Mouse (Mus musculus): ENCODE measurements around the gene 4930432M17Rik.

Gene 4930432M17Rik

DNA sequence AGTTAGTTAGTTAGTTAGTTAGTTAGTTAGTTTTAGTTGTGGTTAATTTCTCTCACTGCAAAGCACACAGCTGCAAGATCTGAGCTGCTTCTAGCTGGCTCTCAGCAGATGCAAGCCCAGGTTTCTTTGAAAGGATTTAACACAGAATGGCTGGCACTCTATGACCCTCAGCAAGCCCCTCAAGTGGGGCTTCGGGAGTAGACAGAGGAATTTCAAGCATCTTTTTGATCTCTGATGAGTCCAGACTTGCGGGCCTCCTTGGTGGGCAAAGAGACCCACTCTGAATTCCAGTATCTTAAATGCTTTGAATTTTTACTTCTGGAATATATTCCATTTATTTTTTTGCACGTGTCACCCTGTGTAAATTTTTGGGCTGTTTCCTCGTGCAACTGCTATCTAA is 8.4 kb downstream of the 4930432M17Rik start:
- DNase-seq (ENCODE audit: low spot score): no peak

DNA sequence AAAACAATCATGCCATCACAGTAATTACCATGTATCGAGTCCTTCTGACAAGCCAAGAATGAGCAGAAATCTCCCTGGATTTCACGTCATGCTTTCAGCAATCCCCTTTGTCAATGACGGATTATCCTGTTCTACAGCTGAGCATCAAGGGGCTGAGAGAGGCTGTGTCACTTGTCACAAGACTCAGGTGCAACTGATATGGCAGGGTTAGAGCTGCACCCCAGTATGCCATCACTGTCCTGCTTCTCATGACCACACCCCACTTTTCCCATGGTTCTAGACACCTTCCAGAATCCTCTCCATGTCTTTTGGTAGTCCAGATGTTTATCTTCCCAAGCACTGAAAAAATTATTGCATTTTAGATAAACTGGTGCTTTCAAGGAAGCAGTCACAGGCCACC is 8.9 kb downstream of the 4930432M17Rik start:
- DNase-seq (ENCODE audit: low spot score): no peak

DNA sequence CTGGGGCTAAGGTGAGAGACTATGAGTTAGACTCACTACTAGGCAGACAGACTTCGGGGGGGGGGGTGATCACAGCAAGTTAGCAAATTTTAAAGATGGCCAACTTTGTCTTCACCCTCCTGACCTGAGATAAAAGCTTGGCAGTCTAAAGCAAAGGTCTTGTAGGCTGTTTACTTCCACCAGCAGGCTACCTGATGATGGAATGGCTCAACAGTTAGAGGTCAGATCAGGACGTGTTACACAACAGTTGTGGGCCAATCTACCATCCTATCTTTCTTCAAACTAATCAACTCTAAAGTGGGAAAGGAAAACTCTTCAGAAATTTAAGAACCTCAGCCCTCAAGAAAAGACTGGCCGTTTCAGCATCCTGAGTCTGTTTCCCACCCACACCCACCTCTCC is 9.6 kb downstream of the 4930432M17Rik start:
- no peak for DNase-seq (ENCODE audit: low spot score)

DNA sequence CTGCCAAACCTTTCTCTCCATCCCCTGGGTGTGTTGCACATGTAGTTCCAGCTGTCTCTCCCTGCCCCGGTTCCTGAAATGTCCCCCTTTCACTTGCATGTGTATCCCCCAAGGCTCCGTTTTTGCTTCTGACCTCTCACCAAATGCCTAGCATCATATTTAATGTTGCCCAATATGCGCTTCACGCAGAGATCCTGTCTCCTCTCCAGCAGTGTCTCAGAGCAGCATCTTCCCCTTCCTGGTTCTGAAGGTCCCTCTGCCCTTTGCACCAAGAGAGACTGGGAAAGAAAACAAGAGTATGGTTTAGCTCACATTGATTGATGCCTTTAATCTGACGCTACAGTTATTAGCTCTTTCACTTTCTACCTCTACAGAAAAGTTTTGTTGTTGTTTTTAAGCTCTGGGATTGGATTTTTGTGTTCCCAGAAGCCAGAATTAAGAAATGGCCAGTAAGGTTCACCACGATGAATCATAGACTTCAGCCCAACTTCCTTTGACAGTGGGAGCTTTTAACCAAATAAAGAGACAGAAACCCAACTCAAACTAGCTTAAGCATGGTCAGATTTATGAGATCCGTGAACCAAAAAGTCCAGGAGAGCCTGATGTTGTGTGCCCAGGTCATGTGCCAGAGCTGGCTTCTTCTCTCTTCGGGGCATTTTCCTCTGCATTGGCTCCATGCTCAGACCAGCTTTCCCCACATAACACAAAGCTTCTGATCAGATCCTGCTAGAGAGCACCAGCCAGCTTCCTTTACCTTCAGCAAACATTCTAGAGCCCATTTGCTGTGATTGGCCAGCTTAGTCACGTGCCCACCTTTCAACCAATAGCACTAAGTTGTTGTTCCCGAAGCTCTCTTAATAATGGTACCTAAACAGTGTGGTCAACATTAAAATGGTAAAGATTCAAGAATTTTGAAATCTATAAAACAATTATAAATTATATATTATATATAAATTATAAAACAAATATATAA is 12.2 kb downstream of the 4930432M17Rik start:
- no peak for DNase-seq (ENCODE audit: low spot score)

DNA sequence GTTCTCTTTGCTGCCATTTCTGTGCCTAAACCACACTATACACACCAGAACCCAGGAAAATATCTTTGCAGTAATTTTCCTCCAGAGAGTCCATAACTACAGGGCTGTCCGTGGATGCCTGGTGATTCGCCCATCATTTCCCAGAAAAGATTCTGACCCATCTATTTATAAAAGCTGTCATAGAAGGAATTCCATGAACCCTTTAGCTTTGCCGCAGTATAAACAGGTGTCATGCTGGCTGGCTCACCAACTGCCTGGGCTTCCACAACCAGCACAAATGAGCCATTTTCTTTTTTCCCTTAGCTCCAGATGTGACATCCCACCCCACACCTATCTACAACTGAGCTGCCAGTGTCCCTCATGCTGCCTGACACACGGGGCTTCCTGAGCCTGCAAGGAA is 14.0 kb downstream of the 4930432M17Rik start:
- DNase-seq (ENCODE audit: low spot score): no peak

DNA sequence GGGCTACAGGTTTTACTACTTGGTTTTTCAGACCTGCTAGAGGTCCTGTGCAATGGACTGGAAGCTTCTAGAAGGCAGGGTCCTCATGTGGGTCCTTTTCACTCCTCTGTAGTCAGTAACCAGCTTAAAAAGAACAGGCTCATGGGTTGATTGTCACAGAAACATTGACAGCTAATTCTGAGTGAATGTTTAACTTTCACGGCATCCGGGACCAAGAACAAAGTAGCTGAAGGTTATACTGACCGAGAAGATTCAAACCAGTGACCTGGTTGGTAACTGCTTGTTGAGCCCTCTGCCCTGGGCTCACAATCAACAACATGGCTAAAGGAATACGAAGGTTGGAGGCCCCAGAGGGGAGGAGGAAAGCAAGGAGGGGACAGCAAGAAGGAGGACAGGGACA is 14.4 kb downstream of the 4930432M17Rik start:
- DNase-seq (ENCODE audit: low spot score): no peak

DNA sequence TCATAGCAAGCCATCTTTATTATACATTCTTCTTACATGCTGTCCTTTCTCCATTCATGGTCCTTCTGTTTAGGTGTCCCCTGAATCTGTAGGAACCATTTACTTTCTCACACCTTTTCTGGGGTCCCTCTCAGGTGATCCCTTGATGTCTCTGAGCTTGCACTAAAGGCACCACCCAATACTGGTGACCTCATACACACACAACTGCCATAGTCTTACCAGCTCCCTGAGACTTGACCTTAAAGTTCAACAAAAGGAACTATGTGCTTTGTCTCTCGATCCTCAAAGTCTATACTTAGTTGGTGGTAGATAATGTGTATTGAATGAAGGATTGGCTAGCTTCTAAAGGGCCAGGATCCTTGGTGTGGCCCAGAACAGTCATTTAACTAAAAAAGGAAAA is 15.4 kb downstream of the 4930432M17Rik start:
- no peak for DNase-seq (ENCODE audit: low spot score)

DNA sequence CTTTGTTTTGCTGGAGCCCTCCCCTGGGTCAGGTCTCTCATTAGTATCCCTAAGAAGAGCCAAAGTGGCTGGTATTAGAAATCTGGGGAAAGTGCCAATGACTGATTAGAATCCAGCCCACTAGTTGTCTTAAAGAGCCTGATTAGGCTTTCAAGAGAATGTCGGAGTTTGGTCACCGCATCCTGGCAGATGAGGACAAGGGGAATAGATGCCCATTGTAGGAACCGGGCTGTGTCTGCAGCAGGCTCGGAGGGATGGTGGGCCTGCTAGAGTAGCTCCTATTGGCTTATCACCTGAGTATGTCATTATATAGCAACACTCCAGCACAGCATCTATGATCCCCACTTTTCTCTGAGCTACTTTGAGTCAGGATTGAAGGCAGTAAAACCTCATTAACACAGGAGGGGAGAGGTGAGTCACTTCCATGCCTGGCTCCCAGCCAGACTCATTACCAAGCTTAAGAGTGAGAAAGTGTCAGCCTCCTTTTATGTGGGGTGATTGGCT is 15.9 kb downstream of the 4930432M17Rik start:
- DNase-seq (ENCODE audit: low spot score): no peak

DNA sequence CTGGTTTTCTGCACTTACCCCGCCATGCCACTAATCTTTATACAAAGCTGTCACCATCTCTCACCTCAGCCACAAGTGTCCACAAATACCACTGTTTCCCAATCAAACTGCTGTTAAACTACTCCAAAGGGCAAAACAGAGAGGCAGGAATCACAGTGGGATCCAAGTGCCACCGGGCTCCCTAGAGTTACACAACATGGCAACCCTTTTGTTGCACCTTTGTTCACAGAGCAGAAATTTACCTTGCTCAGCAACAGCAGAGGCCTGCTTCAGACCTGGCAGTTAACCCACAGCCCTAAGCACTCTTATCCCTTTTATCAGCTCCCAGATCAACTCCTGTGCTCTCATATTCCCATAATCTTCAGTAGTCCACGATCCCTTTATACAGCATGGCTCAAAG is 17.2 kb downstream of the 4930432M17Rik start:
- DNase-seq (ENCODE audit: low spot score): no peak

DNA sequence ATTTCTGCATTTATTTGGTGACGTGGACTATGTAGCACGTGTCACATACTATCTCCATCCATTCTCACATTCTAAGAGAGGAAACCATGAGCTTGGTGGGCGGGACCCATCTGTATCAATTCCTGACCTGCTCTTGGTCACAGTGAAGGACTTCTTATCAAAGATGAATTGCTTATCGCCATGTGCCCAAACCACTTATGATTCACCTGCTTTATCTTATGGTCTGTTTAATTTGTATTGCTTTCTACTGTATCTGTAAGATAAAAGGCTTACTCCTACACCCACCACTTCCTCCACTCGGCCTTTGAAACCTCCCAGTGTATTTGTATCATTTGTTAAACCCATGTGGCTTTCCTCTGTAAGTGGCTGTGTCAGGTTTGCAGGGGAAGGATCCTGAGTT is 18.5 kb downstream of the 4930432M17Rik start:
- DNase-seq (ENCODE audit: low spot score): no peak

DNA sequence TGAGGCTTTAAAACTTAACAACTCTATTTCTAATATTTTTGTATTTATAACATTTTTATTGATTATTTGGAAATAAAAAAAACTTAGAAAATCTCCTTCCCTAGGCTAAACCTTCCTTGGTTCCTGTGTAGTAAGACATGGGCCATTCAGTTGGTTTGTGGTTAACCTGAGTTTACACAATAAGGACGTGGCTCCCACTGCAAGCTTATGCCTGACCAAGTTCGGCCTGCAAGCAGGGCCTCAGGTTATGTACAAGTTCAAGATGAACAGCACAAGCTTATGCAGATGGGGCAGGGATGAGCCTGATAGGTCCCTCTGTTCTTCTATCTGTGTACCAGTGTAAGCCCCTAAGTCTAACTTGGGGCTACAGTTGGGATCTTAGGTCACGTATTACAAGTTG is 19.1 kb downstream of the 4930432M17Rik start:
- no peak for DNase-seq (ENCODE audit: low spot score)

DNA sequence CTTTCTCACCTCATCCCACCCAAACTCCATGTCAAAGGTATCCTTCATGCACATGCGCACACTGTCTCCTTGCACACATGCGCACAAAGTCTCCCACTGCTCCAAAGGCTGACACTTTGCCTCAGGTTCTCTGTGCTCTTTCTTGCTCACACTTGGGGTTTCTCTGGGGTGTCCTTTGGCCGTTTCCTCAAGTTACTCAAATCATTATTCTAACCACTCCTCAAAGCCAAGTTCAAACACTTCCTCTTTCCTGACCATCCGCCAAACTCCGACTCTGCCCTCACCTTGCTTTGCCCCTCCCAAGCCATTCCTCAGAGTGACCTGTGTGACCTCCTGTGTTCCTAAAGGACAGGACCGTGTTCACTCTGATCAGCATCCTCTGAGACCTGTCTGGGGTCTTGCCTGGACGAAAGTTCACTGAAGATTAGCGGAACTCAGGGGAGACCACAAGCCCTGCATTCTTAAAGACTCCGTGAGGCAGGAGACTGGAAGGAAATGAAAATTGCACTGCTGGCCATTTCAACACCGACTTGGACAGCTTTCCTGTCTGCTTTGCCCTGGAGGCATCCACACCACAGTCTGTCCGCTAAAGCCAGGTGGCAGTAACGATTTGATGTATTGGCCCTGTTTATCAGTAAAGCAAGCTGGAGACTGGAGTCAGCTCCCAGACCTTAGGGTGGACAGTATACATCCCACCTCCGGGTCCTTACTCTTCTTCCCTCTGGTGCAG is 22.6 kb downstream of the 4930432M17Rik start:
- no peak for DNase-seq (ENCODE audit: low spot score)

DNA sequence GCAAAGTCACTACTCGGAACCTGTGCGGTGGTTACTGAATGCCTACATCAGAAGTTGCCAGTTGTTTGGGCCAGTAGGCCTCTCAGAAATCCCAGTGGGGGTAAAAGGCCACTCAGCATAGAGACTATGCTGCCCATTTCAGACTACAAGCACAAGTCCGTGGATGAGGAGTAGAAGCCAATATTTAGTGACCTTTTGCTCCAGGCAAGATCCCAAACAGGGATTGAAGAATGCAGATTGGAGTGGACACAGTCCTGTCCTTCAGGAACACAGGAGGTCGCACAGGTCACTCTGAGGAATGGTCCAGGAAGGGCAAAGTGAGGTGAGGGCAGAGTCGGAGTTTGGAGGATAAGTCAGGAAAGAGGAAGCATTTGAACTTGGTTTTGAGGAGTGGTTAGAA is 23.2 kb downstream of the 4930432M17Rik start:
- DNase-seq (ENCODE audit: low spot score): no peak

DNA sequence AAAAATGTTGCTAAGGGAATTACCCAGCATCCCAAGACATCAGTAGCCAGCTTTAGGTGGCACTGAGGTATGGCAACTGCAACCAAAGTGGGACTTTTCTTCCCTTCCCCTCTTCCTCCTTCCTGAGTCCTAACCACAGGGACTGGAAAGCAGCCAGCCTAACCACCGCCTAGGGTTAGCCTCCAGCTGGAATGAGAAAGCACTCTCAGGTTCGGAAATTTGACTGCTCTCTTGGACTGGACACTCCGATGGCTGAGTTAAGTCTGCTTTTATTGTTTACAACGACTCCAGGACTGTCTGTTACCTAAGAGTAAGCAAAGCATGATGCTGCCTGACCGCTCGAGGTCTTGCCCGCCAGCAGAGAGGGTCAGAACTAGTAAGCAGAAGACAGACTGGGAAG is 26.6 kb downstream of the 4930432M17Rik start:
- no peak for DNase-seq (ENCODE audit: low spot score)

DNA sequence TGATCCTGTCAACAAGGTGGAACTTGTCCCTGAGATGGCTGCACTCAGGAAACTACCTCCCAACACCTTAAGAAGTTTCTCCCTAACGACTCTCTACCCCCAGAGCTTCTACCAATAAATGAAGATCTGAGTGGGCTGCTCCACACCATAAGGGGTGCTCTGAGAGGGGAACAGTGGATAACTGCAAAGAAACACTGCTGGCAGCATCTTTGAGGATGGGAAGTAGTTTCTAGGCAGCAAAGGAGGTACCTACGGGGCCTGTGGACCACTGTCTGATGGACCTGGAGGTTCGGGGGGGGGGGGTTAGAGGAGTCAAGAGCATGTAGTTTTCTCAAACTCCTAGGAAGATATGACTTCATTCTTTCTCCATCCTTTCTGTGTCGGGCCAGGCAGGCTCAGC is 28.8 kb downstream of the 4930432M17Rik start:
- no peak for DNase-seq (ENCODE audit: low spot score)

DNA sequence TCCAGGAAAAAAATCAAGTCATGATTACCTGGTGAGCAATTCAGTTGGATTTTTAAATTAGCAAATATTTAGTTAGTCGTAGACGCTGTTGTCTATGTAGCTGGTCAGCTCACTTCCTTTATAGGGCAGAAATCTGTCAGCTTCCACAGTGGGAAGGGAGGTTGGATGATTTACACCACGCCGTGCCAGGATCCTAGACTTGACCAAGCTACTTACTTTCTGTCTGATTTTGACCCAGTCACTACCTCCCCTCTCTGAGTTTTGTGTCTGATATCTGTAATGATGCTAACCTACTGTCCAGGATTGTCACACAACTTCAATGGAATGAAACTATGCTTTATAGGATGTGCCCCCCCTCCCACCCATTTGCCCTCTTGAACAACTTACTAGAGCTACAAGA is 29.3 kb downstream of the 4930432M17Rik start:
- DNase-seq (ENCODE audit: low spot score): no peak

DNA sequence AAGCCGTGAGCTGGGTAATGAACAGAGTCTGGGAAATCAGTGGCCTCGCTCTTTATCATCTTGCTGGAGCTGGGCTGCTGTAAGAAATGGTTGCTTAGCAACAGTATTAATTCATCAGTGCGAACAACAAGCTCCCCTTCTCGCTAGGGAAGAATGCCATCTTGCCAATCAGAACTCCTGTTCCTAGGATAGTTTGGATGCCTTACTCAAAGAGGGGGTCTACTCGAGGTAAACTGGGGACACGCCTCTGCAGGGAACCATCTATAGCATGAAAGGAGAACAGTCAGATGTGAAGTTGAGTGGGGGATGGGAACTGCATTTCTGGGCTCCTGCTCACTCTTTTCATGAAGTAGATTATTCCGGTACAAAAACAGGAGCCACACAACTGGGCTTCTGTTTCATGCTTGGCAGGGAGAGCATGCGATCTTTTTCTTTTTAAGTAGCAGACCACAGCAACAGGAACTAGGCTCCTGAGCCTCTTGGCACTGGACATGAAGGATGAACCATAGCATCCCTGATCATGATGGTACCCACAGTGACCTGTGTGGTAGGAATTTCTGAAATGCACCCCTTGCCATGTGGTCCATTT is 29.9 kb downstream of the 4930432M17Rik start:
- DNase-seq (ENCODE audit: low spot score): no peak

DNA sequence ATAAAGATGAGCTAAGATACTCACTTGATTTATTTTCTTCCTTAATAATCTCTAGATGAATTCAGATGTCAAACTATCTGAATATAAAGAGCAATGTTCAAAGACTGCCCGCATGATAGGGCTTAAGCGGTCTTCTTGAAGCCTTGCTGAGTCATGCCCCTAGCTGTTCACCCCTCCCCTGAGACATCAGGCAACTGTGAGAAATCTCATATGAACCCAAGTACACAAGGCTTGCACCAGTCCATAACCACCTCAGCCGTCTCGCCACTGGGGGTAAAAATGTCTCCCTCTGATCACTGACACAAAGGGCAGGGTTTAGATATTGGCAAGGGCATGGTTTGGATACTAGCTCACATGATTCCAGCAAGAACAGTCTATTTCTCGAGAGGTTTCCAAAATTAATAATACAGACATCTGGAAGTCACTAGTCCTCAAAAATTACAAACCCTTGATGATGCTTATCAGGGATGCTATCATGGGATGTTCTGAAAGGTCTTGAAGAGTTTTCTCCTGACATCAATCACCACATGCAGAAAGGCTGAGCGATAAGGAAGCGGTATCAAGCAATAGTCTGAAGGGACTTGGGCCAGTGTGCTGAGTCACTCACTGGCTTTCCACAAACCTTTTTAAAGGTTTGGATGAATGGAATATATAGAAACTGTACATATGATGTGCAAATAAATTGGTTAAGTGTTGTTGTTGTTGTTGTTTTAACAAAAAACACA is 32.8 kb downstream of the 4930432M17Rik start:
- DNase-seq (ENCODE audit: low spot score): no peak

DNA sequence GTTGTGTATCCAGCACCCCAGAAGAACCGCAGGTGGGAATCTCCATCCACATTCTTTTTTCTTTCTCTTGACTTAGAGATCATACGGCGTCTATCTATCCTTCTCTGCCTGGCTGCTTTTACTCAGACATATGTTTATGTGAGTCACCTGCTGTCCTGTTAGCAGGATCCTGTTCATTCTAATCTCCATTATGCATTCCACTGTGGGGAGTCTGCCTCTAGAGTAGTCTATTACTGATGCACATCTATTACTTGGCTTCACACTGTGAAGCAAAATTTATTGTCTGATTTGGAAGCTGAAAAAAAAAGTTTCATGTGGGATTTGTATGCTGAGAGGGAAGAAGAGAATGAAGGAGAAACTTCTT is 33.3 kb downstream of the 4930432M17Rik start:
- DNase-seq (ENCODE audit: low spot score): no peak

DNA sequence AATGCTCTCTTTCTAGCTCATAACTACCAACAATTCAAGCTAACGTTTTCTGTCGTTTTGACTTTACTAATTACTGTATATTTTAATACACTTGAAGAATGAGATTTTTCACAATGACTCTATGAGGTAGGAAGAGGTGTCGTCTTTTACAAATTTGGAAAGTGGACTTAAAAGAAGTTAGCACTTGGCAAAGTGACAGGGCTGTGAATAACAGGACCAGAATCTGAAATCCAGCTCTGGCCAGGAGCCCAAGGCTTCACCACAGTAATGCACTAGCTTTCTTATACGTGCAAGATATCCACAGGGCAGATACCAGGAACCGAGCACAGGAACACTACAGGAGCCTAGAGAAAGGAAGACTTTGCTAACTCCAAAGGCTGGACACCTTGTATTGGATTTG is 35.5 kb downstream of the 4930432M17Rik start:
- DNase-seq (ENCODE audit: low spot score): no peak

DNA sequence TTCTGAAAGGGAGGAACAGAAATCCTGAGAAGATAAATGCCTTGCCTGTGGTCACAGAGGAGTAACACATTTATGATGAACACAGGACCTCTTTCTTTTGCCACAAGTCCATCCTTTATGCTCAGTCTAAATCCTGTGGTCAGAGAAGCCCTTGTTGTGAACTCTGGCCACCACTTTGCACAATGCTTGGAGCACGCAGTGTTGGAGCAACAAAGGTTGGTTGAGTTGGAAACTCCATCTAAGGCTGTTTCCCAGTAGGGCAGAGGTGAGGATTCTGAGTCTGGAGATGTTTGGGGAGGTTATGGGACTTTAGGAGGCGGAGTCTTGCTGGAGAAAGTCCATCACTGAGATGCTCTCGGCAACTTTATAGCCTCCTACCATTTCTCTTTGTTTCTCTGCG is 36.5 kb downstream of the 4930432M17Rik start:
- DNase-seq (ENCODE audit: low spot score): no peak

DNA sequence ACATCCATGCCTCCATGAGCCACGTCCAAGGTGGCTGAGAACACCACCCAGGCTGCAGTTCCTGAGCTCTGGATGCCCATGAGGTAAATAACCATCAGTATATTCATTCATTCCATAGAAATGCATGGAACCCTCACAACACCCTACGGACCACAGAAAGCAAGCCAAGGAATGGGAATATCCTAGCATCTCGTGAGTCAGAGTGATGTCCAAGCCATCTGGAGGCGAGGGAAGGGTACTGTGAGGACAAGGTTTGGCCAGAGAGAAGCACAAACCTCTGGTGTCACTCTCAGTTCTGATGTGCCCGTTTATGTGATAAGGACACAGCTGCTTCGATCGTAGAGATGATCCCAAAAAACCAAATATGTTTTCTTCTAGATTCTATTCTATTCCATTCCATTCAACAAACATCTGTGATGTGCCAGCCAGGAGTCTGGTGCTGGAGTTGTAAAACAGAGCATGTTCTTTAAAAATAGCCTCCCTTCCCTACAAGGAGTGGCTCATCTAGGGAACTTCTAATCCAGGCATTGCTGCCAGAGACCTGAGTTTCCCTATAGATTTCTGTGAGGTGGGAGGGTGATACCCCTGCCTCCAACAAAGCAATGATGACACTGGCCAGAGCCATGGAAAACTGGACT is 40.5 kb downstream of the 4930432M17Rik start:
- DNase-seq (ENCODE audit: low spot score): no peak

Measured in c-Kit-positive CD71-positive TER-119-positive erythroid progenitor cells, embryonic 14.5 days (primary cell).